17 mouse cellular contexts compared by ENCODE assay signal in genomic region chr10:117873952-117874351, GRCm38 (mm10). TPM values are rescaled to one million over a fixed set of nuclear protein-coding genes. Genes with fewer than 3 reads are reported as not detected.
A peak's percentile ranks its signal among the peaks of the same experiment; 100 is the strongest.
DNase-seq lines count a peak whose midpoint lies in the region; ATAC-seq and TF ChIP-seq lines count a peak whose summit lies in the region.
"Had no signal": no experiment of that assay in that cellular context is flagged by ENCODE, and none has a peak within 500 bp of the region (broad histone marks: within the 10 kb centered on the region; RNA-seq: fewer than 3 reads in every experiment).

No protein-coding gene starts in this region.

- ATAC-seq in inflammation-experienced regulatory T-cells, adult 6 months, result peak; percentile 69
- no peak for ATAC-seq in stomach, postnatal 0 days (ENCODE audit: low FRiP score, low TSS enrichment)
- ATAC-seq: liver, postnatal 0 days had no signal

- no peak overlapping the region for H3K9ac ChIP-seq in stomach, postnatal 0 days (ENCODE audit: low read length)
- H3K9ac ChIP-seq: embryonic facial prominence, embryonic 13.5 days; limb, embryonic 12.5 days; liver, postnatal 0 days; stomach, embryonic 15.5 days had no signal

- H3K9me3 ChIP-seq in stomach, postnatal 0 days (ENCODE audit: control insufficient read depth, low read length), result no peaks in the 10 kb centered on the region
- H3K9me3 ChIP-seq: embryonic facial prominence, embryonic 13.5 days; limb, embryonic 12.5 days; stomach, embryonic 15.5 days had no signal

- no peak overlapping the region for H3K4me2 ChIP-seq in stomach, postnatal 0 days (replicated peaks; ENCODE audit: low read depth)
- H3K4me2 ChIP-seq: embryonic facial prominence, embryonic 13.5 days; limb, embryonic 12.5 days; midbrain, embryonic 11.5 days; stomach, embryonic 15.5 days had no signal

- no peaks in the 10 kb centered on the region for H3K36me3 ChIP-seq in stomach, postnatal 0 days (ENCODE audit: control insufficient read depth, insufficient read depth, low read length)
- H3K36me3 ChIP-seq: embryonic facial prominence, embryonic 13.5 days; limb, embryonic 12.5 days; stomach, embryonic 15.5 days had no signal

- no peak for TF ChIP-seq CTCF in stomach, postnatal 0 days (IDR thresholded peaks at IDR 0.05; ENCODE audit: low read depth)

- H3K27me3 ChIP-seq in stomach, postnatal 0 days (ENCODE audit: control insufficient read depth, insufficient read depth, low read length), result no peaks in the 10 kb centered on the region
- H3K27me3 ChIP-seq: embryonic facial prominence, embryonic 13.5 days; limb, embryonic 12.5 days; stomach, embryonic 15.5 days had no signal

- no peaks in the 10 kb centered on the region for H3K4me1 ChIP-seq in stomach, postnatal 0 days (replicated peaks; ENCODE audit: control insufficient read depth, insufficient read depth)
- H3K4me1 ChIP-seq: embryonic facial prominence, embryonic 13.5 days; stomach, embryonic 15.5 days had no signal

- TF ChIP-seq EP300 in stomach, postnatal 0 days (optimal IDR thresholded peaks at IDR 0.05), result no peak

- no peak overlapping the region for H3K27ac ChIP-seq in stomach, postnatal 0 days (replicated peaks)
- H3K27ac ChIP-seq: embryonic facial prominence, embryonic 13.5 days; heart, adult 2 months; kidney, postnatal 0 days; limb, embryonic 12.5 days; stomach, embryonic 15.5 days had no signal

- WGBS in stomach, postnatal 0 days, result 53% methylated on average over 4 of the region's 4 CpGs

- DNase-seq in urinary bladder, postnatal 14 days (ENCODE audit: low spot score), result peak; percentile 63
- no peak for DNase-seq in urinary bladder, postnatal 4 days (ENCODE audit: low spot score in 2 of 2)
- DNase-seq in T-cell, adult 2 months (ENCODE audit: low spot score), result peak; percentile 36
- no peak for DNase-seq in stomach, postnatal 0 days (ENCODE audit: low spot score)
- DNase-seq in layer of hippocampus, adult 8-10 months (ENCODE audit: low spot score in 2 of 2), result no peak
- no peak for DNase-seq in heart, adult 8-10 months (ENCODE audit: low spot score)
- DNase-seq: cerebellum, postnatal 36 days; heart, adult 2 months; layer of hippocampus, adult 9-11 months; liver, postnatal 0 days; thymus, postnatal 14 days had no signal

- no peak overlapping the region for H3K4me3 ChIP-seq in stomach, postnatal 0 days (ENCODE audit: low read depth, low read length)
- H3K4me3 ChIP-seq: embryonic facial prominence, embryonic 13.5 days; heart, adult 2 months; limb, embryonic 12.5 days; stomach, embryonic 15.5 days had no signal

RNA-seq across cellular contexts. Expression of gene Rap1b, which starts 28.1 kb away (rescaled TPM):
- polyA plus RNA-seq in inflammation-experienced regulatory T-cells, adult 6 months (2017; shearing (Covaris generic)), result 100 to 1,000 TPM in 1 of 3 experiments, 10 to 100 TPM in 2; 60.4 to 128 (median 82.5) TPM
- 130 and 132 TPM in 2 replicates for polyA plus RNA-seq in stomach, postnatal 0 days (2015; fragmentation: Nextera tagmentation; extraction: Ambion mirVana)
- total RNA-seq in layer of hippocampus, adult 8-10 months (2022), result 10 to 100 TPM; 56.6 to 59.8 (median 59.1) TPM
- total RNA-seq in heart, adult 8-10 months (2022), result 10 to 100 TPM; 38.8 to 47.5 (median 44.8) TPM

Comparison
In these comparisons a context has a peak if more than half of its experiments do, and no peak if none do; other contexts are left out.
1. DNase-seq: peak in urinary bladder, postnatal 14 days (single experiment) and T-cell, adult 2 months (single experiment); none in urinary bladder, postnatal 4 days (0 of 2), stomach, postnatal 0 days (single experiment), layer of hippocampus, adult 8-10 months (0 of 2) and heart, adult 8-10 months (single experiment).